Comparison of ENCODE assay signal across 21 mouse cellular contexts in genomic region chr14:45647632-45648031, GRCm38 (mm10).
"Had no signal": no experiment of that assay in that cellular context is flagged by ENCODE, and none has a peak within 500 bp of the region (broad histone marks: within the 10 kb centered on the region; RNA-seq: fewer than 3 reads in every experiment).

No protein-coding gene starts in this region.

- H3K36me3 ChIP-seq: limb, embryonic 10.5 days; limb, embryonic 13.5 days; liver, embryonic 15.5 days; lung, embryonic 15.5 days; midbrain, embryonic 10.5 days; midbrain, embryonic 13.5 days had no signal

- H3K4me1 ChIP-seq: limb, embryonic 10.5 days; lung, embryonic 15.5 days had no signal

- H3K4me3 ChIP-seq: layer of hippocampus, adult 2 months; limb, embryonic 10.5 days; limb, embryonic 13.5 days; liver, embryonic 12.5 days; liver, embryonic 15.5 days; lung, embryonic 15.5 days; midbrain, embryonic 10.5 days; midbrain, embryonic 13.5 days had no signal

- H3K4me2 ChIP-seq: limb, embryonic 13.5 days; liver, embryonic 12.5 days; liver, embryonic 15.5 days; lung, embryonic 15.5 days; midbrain, embryonic 13.5 days had no signal

- H3K9me3 ChIP-seq: limb, embryonic 10.5 days; limb, embryonic 13.5 days; liver, embryonic 12.5 days; liver, embryonic 15.5 days; lung, embryonic 15.5 days; megakaryocyte, embryonic 14.5 days; midbrain, embryonic 10.5 days; midbrain, embryonic 13.5 days had no signal

- H3K9ac ChIP-seq: limb, embryonic 13.5 days; liver, embryonic 12.5 days; liver, embryonic 15.5 days; lung, embryonic 15.5 days; midbrain, embryonic 13.5 days had no signal

- H3K27ac ChIP-seq: kidney, postnatal 0 days; limb, embryonic 10.5 days; limb, embryonic 13.5 days; liver, embryonic 12.5 days; liver, embryonic 15.5 days; lung, embryonic 15.5 days; midbrain, embryonic 10.5 days; midbrain, embryonic 13.5 days had no signal

- DNase-seq: kidney, postnatal 25 days; layer of hippocampus, adult 9-11 months; liver; lung, adult 18-20 months; lung, postnatal 10 days; lung, postnatal 36 days; right cerebral cortex, adult 18-20 months; right cerebral cortex, postnatal 14 days; right cerebral cortex, postnatal 4 days; thymus, adult 18-20 months; thymus, postnatal 36 days had no signal

- ATAC-seq: liver, embryonic 12.5 days; midbrain, embryonic 13.5 days had no signal

- H3K27me3 ChIP-seq: limb, embryonic 13.5 days; liver, embryonic 12.5 days; liver, embryonic 15.5 days; lung, embryonic 15.5 days; megakaryocyte, embryonic 14.5 days; midbrain, embryonic 13.5 days had no signal
